In the genomic region with DNA sequence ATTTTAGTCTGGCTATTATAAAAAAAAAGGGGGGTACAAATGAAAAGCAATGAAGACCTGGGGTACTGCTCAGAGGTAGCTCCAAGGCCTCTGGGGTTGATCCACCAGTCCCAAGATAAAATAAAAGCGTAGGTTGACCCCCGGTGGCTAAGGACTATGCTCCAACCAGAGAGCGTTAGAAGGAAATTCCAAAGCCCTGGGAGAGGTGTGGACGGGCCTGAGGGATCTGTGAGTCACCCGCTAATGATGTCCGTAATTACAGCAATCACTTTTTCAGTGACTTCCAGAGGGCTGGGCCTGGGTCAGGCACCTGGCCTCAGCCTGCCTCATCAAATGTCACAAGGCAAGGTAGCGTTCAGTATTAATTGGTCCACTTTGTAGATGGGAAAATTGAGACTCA, we compare ENCODE assay signal across 21 mouse cellular contexts. TPM values are rescaled to one million over a fixed set of nuclear protein-coding genes. Genes with fewer than 3 reads are reported as not detected.
DNase-seq lines count a peak whose midpoint lies in the region; ATAC-seq lines count a peak whose summit lies in the region.
"Had no signal": no experiment of that assay in that cellular context is flagged by ENCODE, and none has a peak within 500 bp of the region (broad histone marks: within the 10 kb centered on the region; RNA-seq: fewer than 3 reads in every experiment).

No protein-coding gene starts in this region.

- peaks cover 63% of the 10 kb centered on the region for H3K4me1 ChIP-seq in embryonic facial prominence, embryonic 13.5 days
- H3K4me1 ChIP-seq in embryonic facial prominence, embryonic 10.5 days = peaks cover 60% of the 10 kb centered on the region
- H3K4me1 ChIP-seq in intestine, embryonic 16.5 days (ENCODE audit: control insufficient read depth, insufficient read depth, low read length) = peaks cover 33% of the 10 kb centered on the region
- peaks cover 54% of the 10 kb centered on the region for H3K4me1 ChIP-seq in midbrain, embryonic 14.5 days (ENCODE audit: control insufficient read depth, insufficient read depth, low read length)

- DNase-seq in embryonic facial prominence, embryonic 10.5 days (ENCODE audit: low spot score) = no peak
- peak; percentile 46 for DNase-seq in 3134 (ENCODE audit: extremely low read depth, insufficient read length, low spot score)
- DNase-seq in NIH3T3 (ENCODE audit: low read depth) = peak; percentile 32
- DNase-seq in midbrain, embryonic 14.5 days = no peak
- DNase-seq: adrenal gland, postnatal 14 days; cerebellum, adult 18-20 months; cerebellum, adult 9-11 months; cerebellum, postnatal 36 days; gastrocnemius, postnatal 10 days; heart, adult 2 months; heart, postnatal 14 days had no signal

- 71% methylated on average over 7 of the region's 7 CpGs for WGBS in embryonic facial prominence, embryonic 13.5 days
- WGBS in embryonic facial prominence, embryonic 10.5 days = 71% methylated on average over 7 of the region's 7 CpGs
- WGBS in intestine, embryonic 16.5 days = 64% methylated on average over 7 of the region's 7 CpGs
- 89% methylated on average over 7 of the region's 7 CpGs for WGBS in midbrain, embryonic 14.5 days

- H3K9me3 ChIP-seq in embryonic facial prominence, embryonic 13.5 days = no peaks in the 10 kb centered on the region
- H3K9me3 ChIP-seq in embryonic facial prominence, embryonic 10.5 days = no peaks in the 10 kb centered on the region; the same call in 1 of the 2 replicates
- no peaks in the 10 kb centered on the region for H3K9me3 ChIP-seq in intestine, embryonic 16.5 days (ENCODE audit: control insufficient read depth, low read length)
- H3K9me3 ChIP-seq in midbrain, embryonic 14.5 days (ENCODE audit: control insufficient read depth, low read length) = no peaks in the 10 kb centered on the region
- H3K9me3 ChIP-seq: embryonic facial prominence, embryonic 15.5 days; forebrain, embryonic 15.5 days; heart, embryonic 15.5 days; hindbrain, embryonic 13.5 days had no signal

- peak overlapping the region; percentile 22; the same call in 1 of the 2 replicates for H3K27ac ChIP-seq in embryonic facial prominence, embryonic 13.5 days
- H3K27ac ChIP-seq in embryonic facial prominence, embryonic 10.5 days (replicated peaks) = no peak overlapping the region
- H3K27ac ChIP-seq in intestine, embryonic 16.5 days (ENCODE audit: low read length) = no peak overlapping the region
- no peak overlapping the region for H3K27ac ChIP-seq in midbrain, embryonic 14.5 days (replicated peaks; ENCODE audit: low read depth, low read length)
- H3K27ac ChIP-seq: embryonic facial prominence, embryonic 15.5 days; forebrain, embryonic 15.5 days; heart, adult 2 months; heart, embryonic 15.5 days; hindbrain, embryonic 13.5 days; hindbrain, postnatal 0 days had no signal

- H3K4me3 ChIP-seq in embryonic facial prominence, embryonic 13.5 days = no peak overlapping the region
- H3K4me3 ChIP-seq in embryonic facial prominence, embryonic 10.5 days = no peak overlapping the region
- H3K4me3 ChIP-seq in intestine, embryonic 16.5 days (ENCODE audit: low read length) = no peak overlapping the region
- no peak overlapping the region for H3K4me3 ChIP-seq in midbrain, embryonic 14.5 days (replicated peaks; ENCODE audit: low read depth, low read length)
- H3K4me3 ChIP-seq: embryonic facial prominence, embryonic 15.5 days; forebrain, embryonic 15.5 days; heart, adult 2 months; heart, embryonic 15.5 days; hindbrain, embryonic 13.5 days had no signal

- H3K27me3 ChIP-seq in embryonic facial prominence, embryonic 13.5 days = no peaks in the 10 kb centered on the region
- no peaks in the 10 kb centered on the region for H3K27me3 ChIP-seq in embryonic facial prominence, embryonic 10.5 days (replicated peaks; ENCODE audit: low read depth, poor library complexity, severe bottlenecking)
- no peaks in the 10 kb centered on the region for H3K27me3 ChIP-seq in intestine, embryonic 16.5 days (replicated peaks; ENCODE audit: control insufficient read depth, insufficient read depth, low read length)
- no peaks in the 10 kb centered on the region for H3K27me3 ChIP-seq in midbrain, embryonic 14.5 days (ENCODE audit: control insufficient read depth, insufficient read depth, low read length)
- H3K27me3 ChIP-seq: embryonic facial prominence, embryonic 15.5 days; forebrain, embryonic 15.5 days; heart, embryonic 15.5 days; hindbrain, embryonic 13.5 days had no signal

- H3K9ac ChIP-seq in embryonic facial prominence, embryonic 13.5 days = no peak overlapping the region
- H3K9ac ChIP-seq in intestine, embryonic 16.5 days (ENCODE audit: low read depth, low read length) = no peak overlapping the region
- H3K9ac ChIP-seq in midbrain, embryonic 14.5 days (replicated peaks; ENCODE audit: low read length) = no peak overlapping the region
- H3K9ac ChIP-seq: embryonic facial prominence, embryonic 15.5 days; forebrain, embryonic 15.5 days; heart, embryonic 15.5 days; hindbrain, embryonic 13.5 days had no signal

- no peak for ATAC-seq in embryonic facial prominence, embryonic 13.5 days (ENCODE audit: insufficient number of reproducible peaks, insufficient read depth, low FRiP score, low TSS enrichment, low read depth)
- ATAC-seq in intestine, embryonic 16.5 days = peak; percentile 47; the same call in 1 of the 2 replicates
- no peak for ATAC-seq in midbrain, embryonic 14.5 days (ENCODE audit: low FRiP score, low TSS enrichment)
- no peak for ATAC-seq in erythroblast, adult 5-6 weeks (replicated peaks; ENCODE audit: low FRiP score, poor library complexity, severe bottlenecking)
- ATAC-seq: activated CD4-positive, CD25-positive, alpha-beta regulatory T cell, adult 4 months; forebrain, embryonic 15.5 days; hindbrain, postnatal 0 days had no signal

- H3K36me3 ChIP-seq in embryonic facial prominence, embryonic 13.5 days = peaks cover 66% of the 10 kb centered on the region
- H3K36me3 ChIP-seq in embryonic facial prominence, embryonic 10.5 days (replicated peaks) = peaks cover 82% of the 10 kb centered on the region
- no peaks in the 10 kb centered on the region for H3K36me3 ChIP-seq in intestine, embryonic 16.5 days (ENCODE audit: control insufficient read depth, insufficient read depth, low read length)
- peaks cover 43% of the 10 kb centered on the region for H3K36me3 ChIP-seq in midbrain, embryonic 14.5 days (ENCODE audit: control insufficient read depth, insufficient read depth, low read length)

- no peak overlapping the region for H3K4me2 ChIP-seq in embryonic facial prominence, embryonic 13.5 days
- no peak overlapping the region for H3K4me2 ChIP-seq in intestine, embryonic 16.5 days (ENCODE audit: low read depth, low read length)
- no peak overlapping the region for H3K4me2 ChIP-seq in midbrain, embryonic 14.5 days (ENCODE audit: low read length)
- H3K4me2 ChIP-seq: embryonic facial prominence, embryonic 15.5 days; forebrain, embryonic 15.5 days; heart, embryonic 11.5 days; heart, embryonic 15.5 days; hindbrain, embryonic 13.5 days had no signal

RNA-seq across cellular contexts. Expression of gene Tnrc18, which starts 9.8 kb away (rescaled TPM):
- polyA plus RNA-seq in embryonic facial prominence, embryonic 13.5 days (2015; fragmentation: Nextera tagmentation; extraction: Ambion mirVana) = 44.0 and 55.7 TPM in 2 replicates
- polyA plus RNA-seq in embryonic facial prominence, embryonic 10.5 days (2016; fragmentation: Nextera tagmentation; extraction: Ambion mirVana) = 21.8 and 26.5 TPM in 2 replicates
- polyA plus RNA-seq in intestine, embryonic 16.5 days (2015; fragmentation: Nextera tagmentation; extraction: Ambion mirVana) = 10.5 and 13.2 TPM in 2 replicates
- 37.7 and 47.4 TPM in 2 replicates for polyA plus RNA-seq in midbrain, embryonic 14.5 days (2014; fragmentation: Nextera tagmentation; extraction: Ambion mirVana)
- total RNA-seq in erythroblast, adult 5-6 weeks (2015; ENCODE audit: low replicate concordance) = 5.4 and 7.9 TPM in 2 replicates
- 5.0 and 6.0 TPM in 2 replicates for total RNA-seq in erythroblast, adult 5-6 weeks (2017; ENCODE audit: low replicate concordance)

Comparison
In these comparisons a context has a peak if more than half of its experiments do, and no peak if none do; other contexts are left out.
1. DNase-seq: peak in 3134 (single experiment) and NIH3T3 (single experiment); none in embryonic facial prominence, embryonic 10.5 days (single experiment) and midbrain, embryonic 14.5 days (single experiment).